Mouse (Mus musculus): ENCODE data around the gene Sgf29. TPM values are rescaled to one million over a fixed set of nuclear protein-coding genes. Genes with fewer than 3 reads are reported as not detected.
"Not testable (repeated sequence)": the region's sequence is repeated elsewhere in the genome, so short reads cannot be mapped to it uniquely, and the experiment has no call there.

Gene Sgf29
- total RNA-seq, 4 experiments from 2014 or later: 21.7 to 34.8 (median 33.7) TPM

GRCm38 (mm10) chr7:126678545-126679341 is 29.6 kb downstream of the Sgf29 start:
- no peak for DNase-seq (ENCODE audit: low spot score in 2 of 2)

GRCm38 (mm10) chr7:126679683-126680082 is 30.6 kb downstream of the Sgf29 start:
- no peak for DNase-seq (ENCODE audit: low spot score in 2 of 2)

GRCm38 (mm10) chr7:126681221-126681620 is 32.1 kb downstream of the Sgf29 start:
- no peak for DNase-seq (ENCODE audit: low spot score in 2 of 2)

GRCm38 (mm10) chr7:126688156-126688555 is 39.0 kb downstream of the Sgf29 start:
- not testable (repeated sequence) for DNase-seq (ENCODE audit: low spot score in 2 of 2)

GRCm38 (mm10) chr7:126689021-126689420 is 39.9 kb downstream of the Sgf29 start:
- DNase-seq (ENCODE audit: low spot score in 2 of 2): no peak

GRCm38 (mm10) chr7:126690737-126691136 is 41.6 kb downstream of the Sgf29 start:
- no peak for DNase-seq (ENCODE audit: low spot score in 2 of 2)

GRCm38 (mm10) chr7:126691676-126692075 is 42.6 kb downstream of the Sgf29 start:
- no peak for DNase-seq (ENCODE audit: low spot score in 2 of 2)

GRCm38 (mm10) chr7:126692426-126692825 is 43.3 kb downstream of the Sgf29 start:
- DNase-seq (ENCODE audit: low spot score in 2 of 2): no peak

- DNase-seq (ENCODE audit: low spot score in 2 of 2): peak; percentile 64 to 85
Measured at GRCm38 (mm10) chr7:126693256-126693655, 44.1 kb downstream of the Sgf29 start.

GRCm38 (mm10) chr7:126693781-126694180 is 44.7 kb downstream of the Sgf29 start:
- no peak for DNase-seq (ENCODE audit: low spot score in 2 of 2)

- no peak for DNase-seq (ENCODE audit: low spot score in 2 of 2)
Measured at GRCm38 (mm10) chr7:126694441-126695051, 45.4 kb downstream of the Sgf29 start.

GRCm38 (mm10) chr7:126695210-126695611 is 46.1 kb downstream of the Sgf29 start, which contains the start of gene Bola2:
TSS of gene Bola2 (plus strand) at chr7:126695401.
- no peak for DNase-seq (ENCODE audit: low spot score in 2 of 2)

- peak; percentile 94 to 95 for DNase-seq (ENCODE audit: low spot score in 2 of 2)
Measured at GRCm38 (mm10) chr7:126695631-126696207, 46.6 kb downstream of the Sgf29 start, which contains the start of gene Slx1b. TSS of gene Slx1b (minus strand) at chr7:126695784.

GRCm38 (mm10) chr7:126696303-126696702 is 47.2 kb downstream of the Sgf29 start:
- DNase-seq (ENCODE audit: low spot score in 2 of 2): no peak

GRCm38 (mm10) chr7:126696886-126697285 is 47.8 kb downstream of the Sgf29 start:
- no peak for DNase-seq (ENCODE audit: low spot score in 2 of 2)

- DNase-seq (ENCODE audit: low spot score in 2 of 2): no peak
Measured at GRCm38 (mm10) chr7:126697838-126698237, 48.7 kb downstream of the Sgf29 start.

GRCm38 (mm10) chr7:126700063-126701015 is 51.2 kb downstream of the Sgf29 start:
- DNase-seq (ENCODE audit: low spot score in 2 of 2): no peak

GRCm38 (mm10) chr7:126701070-126701469 is 52.0 kb downstream of the Sgf29 start:
- peak; percentile 86 to 88 for DNase-seq (ENCODE audit: low spot score in 2 of 2)

GRCm38 (mm10) chr7:126701559-126702357 is 52.6 kb downstream of the Sgf29 start:
- no peak for DNase-seq (ENCODE audit: low spot score in 2 of 2)

GRCm38 (mm10) chr7:126702358-126702757 is 53.2 kb downstream of the Sgf29 start:
- DNase-seq (ENCODE audit: low spot score in 2 of 2): no peak

All from layer of hippocampus, adult 8-10 months (tissue).